Mouse (Mus musculus) T-cell, adult 66 days (primary cell): ENCODE results near the gene Olfr1340. TPM values are rescaled to one million over a fixed set of nuclear protein-coding genes. Genes with fewer than 3 reads are reported as not detected.

ENCODE experiments used
- total RNA-seq, 2 experiments: library from RNA; stranded (reverse); gene quantifications; 3 replicates in 1 of 2; 4 replicates in 1 of 2; pipeline ENCODE4 v1.2.4; 2023

Olfr1340 gene
- not detected for total RNA-seq

GRCm38 (mm10) chr4:118719838-118720237 is at the start of gene Olfr1340:
Gene Olfr1340, plus strand, starts transcription at chr4:118720138.

GRCm38 (mm10) chr4:118692412-118692973 is 27.4 kb upstream of the Olfr1340 start, which contains the start of gene Olfr1342:
Gene Olfr1342, minus strand, starts transcription at chr4:118692756.

GRCm38 (mm10) chr4:118703223-118703622 is 16.7 kb upstream of the Olfr1340 start, which contains the start of gene Olfr1341:
Gene Olfr1341, plus strand, starts transcription at chr4:118703523.

GRCm38 (mm10) chr4:118731875-118732274 is 11.9 kb downstream of the Olfr1340 start, which contains the start of gene Olfr1339:
Gene Olfr1339, plus strand, starts transcription at chr4:118732175.

GRCm38 (mm10) chr4:118758637-118759036 is 38.7 kb downstream of the Olfr1340 start, which contains the start of gene Olfr1338:
Gene Olfr1338, minus strand, starts transcription at chr4:118758737.

Other genes starting within 250 kb of the Olfr1340 start
- gene Tie1, start 230.1 kb upstream of the Olfr1340 start, total RNA-seq, result not detected
- gene 2610528J11Rik, start 193.1 kb upstream of the Olfr1340 start, total RNA-seq, result not detected
- gene Tmem125, start 176.1 kb upstream of the Olfr1340 start, total RNA-seq, result not detected
- gene Cfap57, start 99.4 kb upstream of the Olfr1340 start, total RNA-seq, result under 1 TPM in 1 of 2 experiments, not detected in 1; 0.15 TPM
- 10 to 100 TPM; 74.4 to 86.4 TPM for gene Ebna1bp2, start 99.3 kb upstream of the Olfr1340 start, total RNA-seq
- gene Olfr62, start 61.2 kb upstream of the Olfr1340 start, total RNA-seq, result not detected
- gene Olfr1342, start 27.4 kb upstream of the Olfr1340 start, total RNA-seq, result not detected
- not detected for gene Olfr1341, start 16.6 kb upstream of the Olfr1340 start, total RNA-seq
- gene Olfr1339, start 12.0 kb downstream of the Olfr1340 start, total RNA-seq, result not detected
- not detected for gene Olfr1338, start 38.6 kb downstream of the Olfr1340 start, total RNA-seq
- not detected for gene Olfr1337, start 62.4 kb downstream of the Olfr1340 start, total RNA-seq
- gene Olfr1335, start 89.8 kb downstream of the Olfr1340 start, total RNA-seq, result not detected
- gene Olfr1333, start 116.1 kb downstream of the Olfr1340 start, total RNA-seq, result not detected
- not detected for gene Olfr1331, start 144.5 kb downstream of the Olfr1340 start, total RNA-seq
- gene Olfr1330, start 168.5 kb downstream of the Olfr1340 start, total RNA-seq, result not detected
- gene Olfr1329, start 197.3 kb downstream of the Olfr1340 start, total RNA-seq, result not detected
- gene Olfr1328, start 218.5 kb downstream of the Olfr1340 start, total RNA-seq, result not detected
- gene Lao1, start 241.4 kb downstream of the Olfr1340 start, total RNA-seq, result not detected